Comparison of ENCODE assay signal across 36 mouse cellular contexts in the genomic region with DNA sequence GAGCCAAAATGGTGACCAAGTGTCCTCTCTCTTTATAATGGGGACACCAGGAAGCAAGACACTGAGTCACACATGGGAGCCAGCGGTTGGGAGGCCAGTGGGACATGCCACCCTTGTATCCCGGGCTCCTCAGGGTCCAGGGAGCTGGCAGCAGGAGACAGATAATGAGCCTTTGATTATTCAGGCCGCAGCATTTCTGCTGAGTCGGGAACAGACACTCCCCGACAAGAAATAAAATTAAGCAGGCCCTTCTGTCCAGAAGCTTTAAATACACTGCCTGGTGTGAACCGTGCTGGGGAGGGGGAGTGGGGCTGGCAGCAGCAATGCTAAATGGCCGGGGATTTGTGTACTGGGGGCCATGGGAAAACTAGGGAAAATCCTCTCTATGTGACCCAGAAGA. TPM values are rescaled to one million over a fixed set of nuclear protein-coding genes. Genes with fewer than 3 reads are reported as not detected.
"Had no signal": no experiment of that assay in that cellular context is flagged by ENCODE, and none has a peak within 500 bp of the region (broad histone marks: within the 10 kb centered on the region; RNA-seq: fewer than 3 reads in every experiment).

No protein-coding gene starts in this region.

- H3K4me1 ChIP-seq: heart, embryonic 12.5 days; hindbrain, embryonic 10.5 days; hindbrain, embryonic 12.5 days; intestine, embryonic 15.5 days; limb, embryonic 10.5 days; limb, embryonic 12.5 days; liver, embryonic 13.5 days; liver, embryonic 15.5 days had no signal

- DNase-seq: gastrocnemius, adult 2 months; gastrocnemius, postnatal 10 days; gastrocnemius, postnatal 25 days; heart, postnatal 10 days; heart, postnatal 4 days; kidney, adult 18-20 months; kidney, adult 8-10 months; kidney, postnatal 10 days; kidney, postnatal 25 days; kidney, postnatal 4 days; liver; liver, embryonic 13.5 days had no signal

- H3K9ac ChIP-seq: heart, embryonic 12.5 days; hindbrain, embryonic 12.5 days; hindbrain, embryonic 14.5 days; intestine, embryonic 15.5 days; limb, embryonic 12.5 days; liver, embryonic 13.5 days; liver, embryonic 15.5 days had no signal

- H3K27ac ChIP-seq: gastrocnemius, adult 2 months; hindbrain, embryonic 10.5 days; hindbrain, embryonic 12.5 days; hindbrain, embryonic 14.5 days; intestine, embryonic 15.5 days; layer of hippocampus, adult 2 months; left cerebral cortex, adult 2 months; limb, embryonic 10.5 days; limb, embryonic 12.5 days; liver, embryonic 13.5 days; liver, embryonic 15.5 days had no signal

- ATAC-seq: hindbrain, embryonic 16.5 days; inflammation-experienced regulatory T-cells, adult 6 months; intestine, embryonic 15.5 days; intestine, postnatal 0 days had no signal

- H3K9me3 ChIP-seq: heart, embryonic 12.5 days; hindbrain, embryonic 10.5 days; hindbrain, embryonic 12.5 days; intestine, embryonic 15.5 days; limb, embryonic 10.5 days; limb, embryonic 12.5 days; liver, embryonic 13.5 days; liver, embryonic 15.5 days had no signal

- H3K4me3 ChIP-seq: gastrocnemius, adult 2 months; heart, embryonic 12.5 days; hindbrain, embryonic 10.5 days; hindbrain, embryonic 12.5 days; intestine, embryonic 15.5 days; layer of hippocampus, adult 2 months; left cerebral cortex, adult 2 months; limb, embryonic 10.5 days; limb, embryonic 12.5 days; liver, embryonic 13.5 days; liver, embryonic 15.5 days had no signal

- H3K27me3 ChIP-seq: heart, embryonic 12.5 days; hindbrain, embryonic 12.5 days; intestine, embryonic 15.5 days; limb, embryonic 12.5 days; liver, embryonic 13.5 days; liver, embryonic 15.5 days had no signal

- H3K4me2 ChIP-seq: heart, embryonic 12.5 days; hindbrain, embryonic 12.5 days; hindbrain, embryonic 14.5 days; intestine, embryonic 15.5 days; limb, embryonic 12.5 days; liver, embryonic 11.5 days; liver, embryonic 13.5 days; liver, embryonic 15.5 days had no signal

RNA-seq across cellular contexts. Expression of a gene that starts 10.7 kb away (rescaled TPM):
- total RNA-seq: gastrocnemius, adult 2 months; gastrocnemius, postnatal 25 days; granulocyte monocyte progenitor cell, adult 5-6 weeks had no signal
- polyA plus RNA-seq: hindbrain, embryonic 10.5 days; hindbrain, embryonic 12.5 days; inflammation-experienced regulatory T-cells, adult 6 months had no signal

RNA-seq across cellular contexts. Expression of a gene that starts 13.5 kb away (rescaled TPM):
- total RNA-seq: gastrocnemius, adult 2 months; left cerebral cortex, adult 2 months had no signal

RNA-seq across cellular contexts. Expression of a gene that starts 26.4 kb away (rescaled TPM):
- total RNA-seq: gastrocnemius, adult 2 months; gastrocnemius, postnatal 10 days; gastrocnemius, postnatal 25 days; gastrocnemius, postnatal 4 days; granulocyte monocyte progenitor cell, adult 5-6 weeks; heart, adult 8-10 months; heart, postnatal 10 days; heart, postnatal 25 days; heart, postnatal 4 days; layer of hippocampus, postnatal 10 days; left cerebral cortex, adult 2 months had no signal
- polyA plus RNA-seq: heart, embryonic 12.5 days; heart, embryonic 14.5 days; heart, embryonic 16.5 days; hindbrain, embryonic 10.5 days; hindbrain, embryonic 12.5 days; hindbrain, embryonic 16.5 days; inflammation-experienced regulatory T-cells, adult 6 months; intestine, embryonic 15.5 days; intestine, postnatal 0 days; kidney, embryonic 14.5 days; kidney, embryonic 16.5 days; limb, embryonic 10.5 days; limb, embryonic 12.5 days; limb, embryonic 14.5 days; liver, embryonic 11.5 days; liver, embryonic 15.5 days had no signal

RNA-seq across cellular contexts. Expression of a gene that starts 30.4 kb away (rescaled TPM):
- total RNA-seq: gastrocnemius, adult 2 months; gastrocnemius, postnatal 25 days; gastrocnemius, postnatal 4 days; granulocyte monocyte progenitor cell, adult 5-6 weeks; heart, postnatal 25 days had no signal
- polyA plus RNA-seq: inflammation-experienced regulatory T-cells, adult 6 months had no signal
